Mouse (Mus musculus) thymus, adult 2 months (tissue): ENCODE measurements around the gene Plek2.

Source experiments
- CTCF ChIP-seq: fragments of 200-500 bp; IDR thresholded peaks from 2 replicates; pipeline ENCODE4 v1.5.1; 2012; ENCODE audit warnings: mild to moderate bottlenecking, control low read depth, low read length, moderate library complexity, borderline replicate concordance; ENCODE audit not compliant: control insufficient read depth, poor library complexity, insufficient read depth; ENCODE audit errors: extremely low read depth
- POLR2A ChIP-seq: fragments of 200-500 bp; IDR thresholded peaks from 2 replicates; pipeline ENCODE4 v1.6.1; 2012; ENCODE audit warnings: mild to moderate bottlenecking, low read length, control low read depth, moderate library complexity; ENCODE audit not compliant: control insufficient read depth, poor library complexity, insufficient read depth; ENCODE audit errors: extremely low read depth

DNA sequence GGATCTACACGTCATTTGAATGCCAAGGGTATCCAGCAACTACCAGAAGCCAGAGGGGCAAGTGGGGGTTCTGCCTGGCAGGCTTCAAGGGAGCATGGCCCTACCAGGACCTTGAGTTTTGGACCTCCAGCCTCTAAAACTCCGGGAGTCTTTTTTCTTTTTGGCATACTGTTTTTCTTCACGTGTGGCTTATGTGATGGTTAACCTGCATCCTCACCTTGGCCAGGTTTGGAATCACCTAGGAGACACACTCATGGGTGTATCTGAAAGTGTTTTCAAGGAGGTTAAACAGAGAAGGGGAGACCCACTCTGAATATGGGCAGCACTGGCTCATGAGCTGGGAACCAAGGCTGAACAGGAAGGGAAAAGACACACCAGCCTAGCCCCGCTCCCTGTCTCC lies 3.5 kb downstream of the Plek2 start:
- TF ChIP-seq CTCF (no peak), POLR2A (no peak)
